Mouse (Mus musculus) E14TG2a.4 (cell line): ENCODE measurements around the gene St6galnac3.

Source experiments
- CTCF ChIP-seq: conservative IDR thresholded peaks from 2 replicates; pipeline ENCODE4 v1.5.1; 2014; ENCODE audit warnings: low read length
- NANOG ChIP-seq: IDR thresholded peaks from 2 replicates; pipeline ENCODE4 v1.6.1; 2014; ENCODE audit warnings: borderline replicate concordance, low read length, mixed read lengths

- no peak for TF ChIP-seq CTCF
- TF ChIP-seq NANOG: no peak
Observed at GRCm38 (mm10) chr3:153395351-153395750, 329.6 kb downstream of the St6galnac3 start.
